Mouse (Mus musculus) liver, adult 2 months (tissue): ENCODE results near the gene Ddc. TPM values are rescaled to one million over a fixed set of nuclear protein-coding genes. Genes with fewer than 3 reads are reported as not detected.

Source experiments
- DNase-seq: peaks from one replicate; pipeline ENCODE4 v3.0.0-alpha.2; 2011; ENCODE audit warnings: low read depth, low spot score; ENCODE audit errors: extremely low read depth
- H3K27ac ChIP-seq: fragments of 200-500 bp; replicated peaks from 2 replicates; pipeline ENCODE4 v1.5.1; 2012; ENCODE audit warnings: low read depth, mild to moderate bottlenecking, control low read depth, inconsistent platforms, low read length; ENCODE audit not compliant: insufficient read depth
- H3K27me3 ChIP-seq: fragments of 200-500 bp; 2 replicates; pipeline ENCODE4 v1.6.1; 2012; ENCODE audit warnings: mild to moderate bottlenecking, moderate library complexity, low read length, inconsistent platforms; ENCODE audit not compliant: control insufficient read depth, insufficient read depth
- H3K36me3 ChIP-seq: fragments of 200-500 bp; 2 replicates; pipeline ENCODE4 v1.6.1; 2012; ENCODE audit warnings: low read length, inconsistent platforms; ENCODE audit not compliant: control insufficient read depth, insufficient read depth
- H3K4me1 ChIP-seq: fragments of 200-500 bp; 2 replicates; pipeline ENCODE4 v1.6.1; 2011; ENCODE audit warnings: low read length; ENCODE audit not compliant: control insufficient read depth, insufficient read depth
- H3K4me3 ChIP-seq: fragments of 200-500 bp; 2 replicates; pipeline ENCODE4 v1.5.1; 2011; ENCODE audit warnings: low read depth, mild to moderate bottlenecking, control low read depth, low read length, moderate library complexity; ENCODE audit not compliant: insufficient read depth
- H3K79me2 ChIP-seq: fragments of 200-500 bp; 2 replicates; pipeline ENCODE4 v1.6.1; 2012; ENCODE audit warnings: inconsistent platforms, mild to moderate bottlenecking, low read length, moderate library complexity; ENCODE audit not compliant: control insufficient read depth, insufficient read depth
- H3K9ac ChIP-seq: fragments of 200-500 bp; 2 replicates; pipeline ENCODE4 v1.6.1; 2012; ENCODE audit warnings: low read depth, mild to moderate bottlenecking, control low read depth, inconsistent platforms, low read length
- CTCF ChIP-seq: fragments of 200-500 bp; IDR thresholded peaks from 2 replicates; pipeline ENCODE4 v1.5.1; 2011; ENCODE audit warnings: low read depth, low read length, control low read depth
- POLR2A ChIP-seq: fragments of 200-500 bp; IDR thresholded peaks from 2 replicates; pipeline ENCODE4 v1.6.1; 2011; ENCODE audit warnings: low read length, control low read depth; ENCODE audit not compliant: insufficient read depth; ENCODE audit errors: extremely low read depth
- WGBS: fragments of 180-500 bp; shearing (Covaris S2); methylation state at CpG from one replicate; pipeline ENCODE4 v1.1.7; 2018; 5-methylcytosine and 5-hydroxymethylcytosine counted together
- polyA plus RNA-seq: library from polyadenylated mRNA; depleted of rRNA; stranded (reverse); fragments of >200 nt; gene quantifications from 2 replicates; pipeline ENCODE4 v1.2.3, GENCODE M21; 2012
- total RNA-seq: library from RNA; depleted of rRNA; stranded (reverse); fragments of >200 nt; gene quantifications from 2 replicates; pipeline ENCODE4 v1.2.3, GENCODE M21; 2014

Ddc gene
- total and polyA plus RNA-seq, 2 experiments, result 56.4 to 82.3 TPM

GRCm38 (mm10) chr11:11942320-11943217 is 44.6 kb upstream of the Ddc start:
- Histone ChIP-seq H3K4me1 (peaks cover 11% of the 10 kb centered on the region), H3K9ac (peak overlapping the region; percentile 42; the same call in 1 of the 2 replicates), H3K36me3 (no peaks in the 10 kb centered on the region; the same call in 1 of the 2 replicates), H3K79me2 (no peaks in the 10 kb centered on the region), H3K4me3 (no peak overlapping the region), H3K27ac (peak overlapping the region; percentile 47), H3K27me3 (no peaks in the 10 kb centered on the region)
- 62% methylated on average over 6 of the region's 6 CpGs for WGBS
- no peak for TF ChIP-seq CTCF
- no peak for TF ChIP-seq POLR2A
- DNase-seq, result peak; percentile 58

- TF ChIP-seq CTCF (no peak), POLR2A (no peak)
- no peaks in the 10 kb centered on the region for H3K79me2 ChIP-seq
- WGBS, result 85% methylated on average over 5 of the region's 5 CpGs
These were observed 43.1 kb upstream of the Ddc start for GRCm38 (mm10) chr11:11940833-11941681.

GRCm38 (mm10) chr11:11939611-11940010 is 41.7 kb upstream of the Ddc start:
- no peaks in the 10 kb centered on the region for H3K79me2 ChIP-seq
- 79% methylated on average over 3 of the region's 3 CpGs for WGBS
- no peak for TF ChIP-seq POLR2A
- TF ChIP-seq CTCF, result no peak
- no peak for DNase-seq
- no peaks in the 10 kb centered on the region for H3K27me3 ChIP-seq
- H3K4me1 ChIP-seq, result peaks cover 17% of the 10 kb centered on the region
- H3K9ac ChIP-seq, result no peak overlapping the region
- H3K27ac ChIP-seq, result no peak overlapping the region
- H3K4me3 ChIP-seq, result no peak overlapping the region
- H3K36me3 ChIP-seq, result no peaks in the 10 kb centered on the region

More at GRCm38 (mm10) chr11:11940833-11941681, 43.1 kb upstream of the Ddc start:
- no peaks in the 10 kb centered on the region; the same call in 1 of the 2 replicates for H3K36me3 ChIP-seq
- H3K9ac ChIP-seq, result no peak overlapping the region
- DNase-seq, result no peak
- H3K27me3 ChIP-seq, result no peaks in the 10 kb centered on the region
- no peak overlapping the region for H3K4me3 ChIP-seq
- H3K4me1 ChIP-seq, result peaks cover 17% of the 10 kb centered on the region
- H3K27ac ChIP-seq, result no peak overlapping the region

DNA sequence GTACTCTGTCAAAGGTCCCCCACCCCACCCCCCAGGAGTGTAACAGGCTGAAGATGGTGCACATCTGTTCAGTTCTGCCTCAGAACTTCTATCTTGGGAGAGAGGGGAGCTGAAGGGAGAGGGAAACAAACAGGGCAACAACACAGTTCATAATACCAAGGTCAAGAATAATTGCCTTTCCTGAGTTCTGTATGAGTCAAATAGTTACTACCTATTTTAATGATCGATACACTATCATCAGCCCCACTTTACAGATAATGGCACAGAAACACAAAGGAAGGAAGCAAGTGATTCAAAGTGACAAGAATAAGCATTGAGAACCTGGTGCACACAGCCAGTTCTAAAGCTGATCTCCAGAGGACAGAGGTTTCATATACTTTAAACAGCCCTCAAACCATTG is 40.6 kb upstream of the Ddc start:
- Histone ChIP-seq H3K27me3 (no peaks in the 10 kb centered on the region), H3K9ac (no peak overlapping the region), H3K4me1 (peaks cover 17% of the 10 kb centered on the region), H3K36me3 (no peaks in the 10 kb centered on the region), H3K27ac (peak overlapping the region; percentile 4; the same call in 1 of the 2 replicates), H3K79me2 (no peaks in the 10 kb centered on the region), H3K4me3 (no peak overlapping the region)
- WGBS, result 80% methylated on average over 1 of the region's 1 CpGs
- TF ChIP-seq CTCF (no peak), POLR2A (no peak)
- no peak for DNase-seq

DNA sequence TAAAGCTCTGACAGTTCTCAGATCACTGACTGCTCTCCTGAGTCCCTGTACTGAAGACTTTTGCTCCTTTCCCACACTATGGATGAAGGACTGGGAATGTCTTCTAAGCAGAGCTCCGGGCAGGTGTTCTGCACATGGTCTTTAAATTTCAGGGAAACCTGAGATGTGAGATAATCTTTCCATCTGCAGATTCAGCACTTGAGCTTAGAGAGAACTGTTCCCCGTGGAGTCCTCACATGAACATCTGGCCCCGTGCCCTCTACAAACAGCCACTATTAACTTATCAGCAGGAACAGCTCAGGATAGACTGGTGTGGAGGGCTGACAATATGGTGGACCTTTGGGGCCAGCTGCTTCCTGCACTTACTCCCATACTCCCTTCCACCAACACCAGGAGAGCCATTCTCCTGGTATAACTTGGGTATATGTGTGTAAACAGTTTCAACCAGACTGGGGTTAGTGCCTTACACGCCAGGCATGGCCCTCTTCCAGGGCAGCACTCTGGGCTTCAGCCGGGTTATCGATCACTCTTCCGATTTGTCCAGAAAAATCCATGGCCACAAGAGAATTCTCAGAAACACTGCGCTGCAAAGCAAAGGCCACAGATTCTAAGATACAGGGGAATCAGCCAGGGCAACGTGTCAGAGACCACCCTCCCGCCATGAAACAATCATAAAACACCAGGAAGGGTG is 39.5 kb upstream of the Ddc start:
- no peak overlapping the region for H3K4me3 ChIP-seq
- peak overlapping the region; percentile 80 for H3K27ac ChIP-seq
- TF ChIP-seq POLR2A, result no peak
- TF ChIP-seq CTCF, result no peak
- H3K4me1 ChIP-seq, result peaks cover 20% of the 10 kb centered on the region
- no peaks in the 10 kb centered on the region for H3K79me2 ChIP-seq
- peak; percentile 87 for DNase-seq
- no peaks in the 10 kb centered on the region for H3K27me3 ChIP-seq
- H3K36me3 ChIP-seq, result no peaks in the 10 kb centered on the region
- peak overlapping the region; percentile 17 for H3K9ac ChIP-seq
- WGBS, result 33% methylated on average over 10 of the region's 10 CpGs
